Mouse (Mus musculus) kidney, postnatal 4 days (tissue): Measurements from ENCODE around the gene Lhx4.
A peak's percentile ranks its signal among the peaks of the same experiment; 100 is the strongest.

Experiments used
- DNase-seq, 2 experiments: peaks; one replicate each; pipeline ENCODE4 v3.0.0; 2021; ENCODE audit warnings: mixed read lengths in 2 of 2

The Lhx4 gene

DNA sequence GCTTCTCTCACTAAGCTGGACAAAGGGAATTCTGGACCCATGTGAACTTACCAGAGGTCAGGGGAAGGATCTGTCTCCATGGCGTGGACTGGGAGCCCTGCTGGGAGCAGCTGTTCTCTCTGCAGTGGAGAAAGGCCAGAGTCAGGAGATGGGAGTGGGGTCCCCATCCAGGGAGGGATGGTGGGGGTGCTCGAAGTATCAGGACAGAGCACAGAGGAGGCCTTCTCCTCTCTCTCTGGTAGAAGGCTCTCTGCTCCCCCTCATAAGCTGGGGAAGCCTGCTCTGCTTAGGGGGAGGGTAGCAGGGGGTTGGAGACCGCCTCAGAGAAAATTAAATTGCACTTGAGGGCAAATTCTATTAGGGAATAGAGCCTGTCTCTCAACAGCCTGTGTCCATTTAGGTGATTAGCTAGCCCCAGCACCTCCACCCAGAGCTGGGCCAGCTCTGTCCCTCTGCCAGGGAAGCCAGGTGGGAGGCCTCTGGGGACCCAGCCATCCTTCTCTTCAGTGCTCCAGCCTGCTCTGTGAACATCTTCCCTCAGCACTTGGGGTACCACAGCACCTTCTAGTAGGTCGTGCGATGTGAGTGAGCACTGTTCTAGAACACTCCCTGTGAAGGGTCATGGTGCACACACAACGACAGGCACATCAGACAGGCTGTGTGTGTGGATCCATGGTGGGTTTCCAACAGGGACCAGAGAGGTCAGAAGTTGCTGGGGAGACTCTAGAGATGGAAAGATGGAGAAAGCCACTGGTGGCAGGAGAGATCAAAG is at the start of gene Lhx4:
Gene Lhx4 (minus strand): TSS at position 201 of the 772 bp plus-strand sequence.
- no peak for DNase-seq

DNA sequence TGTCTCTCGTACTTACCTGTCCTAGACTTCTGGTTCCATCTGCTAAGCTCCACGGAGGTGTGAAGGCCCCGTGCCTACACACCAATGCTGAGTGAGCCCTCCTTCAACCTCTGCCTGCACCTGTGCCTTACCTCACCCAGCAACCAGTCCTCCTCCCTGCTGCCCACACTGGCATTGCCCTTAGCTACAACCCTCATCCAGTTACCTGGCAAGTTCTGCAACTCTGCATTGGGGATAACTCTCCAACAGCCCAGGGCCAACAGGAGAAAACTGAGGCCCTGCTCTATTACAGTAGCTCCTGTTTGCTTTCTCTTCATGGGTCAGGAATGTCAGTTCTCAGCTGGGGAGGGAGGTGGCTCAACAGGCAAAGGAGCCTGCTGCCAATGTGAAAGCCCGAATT is 46.5 kb upstream of the Lhx4 start:
- no peak for DNase-seq

DNA sequence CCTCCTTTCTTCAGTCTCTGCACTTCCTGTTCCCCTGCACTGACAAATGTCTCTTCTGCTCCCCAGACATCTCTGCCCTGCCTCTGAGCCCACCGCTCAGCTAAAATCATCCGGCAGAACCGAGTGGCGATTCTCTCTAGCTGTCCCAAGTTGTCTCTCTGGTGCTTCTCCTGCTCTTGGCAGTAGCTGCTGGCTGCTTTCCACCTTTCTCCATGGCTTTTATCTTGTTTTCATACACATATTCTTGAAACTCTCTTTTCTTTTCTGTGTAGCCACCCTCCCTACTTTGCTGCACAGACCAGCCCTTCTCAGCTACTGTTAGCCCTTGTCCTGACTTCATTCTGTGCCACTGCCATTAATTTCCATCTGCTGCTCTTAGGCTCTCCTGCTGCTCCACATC is 45.9 kb upstream of the Lhx4 start:
- DNase-seq: no peak

DNA sequence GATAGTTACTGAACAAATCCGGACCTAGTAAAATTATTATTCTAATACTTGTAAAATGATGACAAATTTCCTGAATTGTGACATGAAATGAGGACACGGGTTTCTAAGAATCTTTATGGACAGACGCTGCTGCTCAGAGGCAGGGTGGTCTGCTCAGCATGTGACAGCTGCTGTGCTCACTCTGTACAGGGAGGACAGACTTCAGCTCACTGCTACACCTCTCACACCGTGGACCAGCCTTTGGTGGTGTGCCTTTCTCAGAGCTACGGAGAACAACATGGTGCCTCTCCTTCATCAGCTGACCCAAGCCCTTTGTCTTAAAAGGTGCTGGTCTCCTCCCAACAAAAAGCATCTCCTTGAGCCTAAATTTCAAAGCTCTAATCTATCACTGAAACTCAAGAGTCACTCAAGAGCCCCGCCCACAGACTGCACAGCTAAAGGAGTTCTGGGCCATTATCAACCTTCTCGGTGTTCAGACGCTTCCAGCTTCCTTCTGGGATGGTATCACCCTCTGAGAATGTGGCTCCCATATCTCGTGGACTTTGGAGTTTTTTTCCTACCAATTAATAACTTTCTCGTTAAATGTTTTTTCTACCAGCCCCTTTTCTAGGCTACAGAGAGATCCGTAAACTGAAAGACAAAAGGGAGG is 45.4 kb upstream of the Lhx4 start:
- DNase-seq: no peak

DNA sequence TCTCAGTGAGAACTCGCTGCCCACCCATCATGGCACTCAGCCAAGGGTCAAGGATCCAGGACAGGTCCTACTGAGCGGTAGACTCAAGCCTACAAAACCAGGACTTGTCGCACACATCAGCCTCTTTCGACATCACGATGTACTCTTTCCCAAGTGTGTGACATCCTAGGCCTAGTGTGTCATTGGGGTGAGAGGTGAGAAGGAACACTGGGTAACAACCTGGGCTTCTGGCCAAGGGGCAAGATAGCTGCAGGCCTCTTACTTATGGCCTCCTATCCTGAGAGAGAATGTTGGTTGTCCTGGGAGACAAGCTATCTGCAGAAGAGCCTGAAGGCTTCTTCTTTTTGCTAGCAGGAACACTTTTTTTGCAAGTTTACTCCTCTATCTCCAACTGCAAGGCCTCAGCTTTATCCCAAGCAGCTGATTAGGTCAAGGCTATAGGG is 44.3 kb upstream of the Lhx4 start:
- no peak for DNase-seq

DNA sequence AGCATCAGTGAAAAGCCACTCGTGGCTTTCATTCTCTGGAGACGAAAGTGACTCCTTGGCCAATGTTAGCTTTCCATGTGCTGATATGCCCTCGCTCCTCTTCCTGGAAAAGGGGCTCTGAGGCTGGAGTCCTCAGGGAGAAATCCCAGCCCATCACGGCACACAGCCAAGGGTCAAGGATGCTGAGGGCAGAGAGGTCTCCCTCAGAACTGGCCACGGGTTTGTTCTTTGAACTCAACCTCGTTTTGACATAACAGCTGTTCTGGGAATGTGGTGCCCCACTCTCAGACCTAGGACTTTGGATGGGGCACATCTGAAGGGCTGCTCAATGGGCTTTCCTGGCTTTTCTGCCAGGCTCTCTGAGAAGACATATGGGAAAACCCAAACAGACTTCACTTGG is 43.4 kb upstream of the Lhx4 start:
- DNase-seq: no peak

DNA sequence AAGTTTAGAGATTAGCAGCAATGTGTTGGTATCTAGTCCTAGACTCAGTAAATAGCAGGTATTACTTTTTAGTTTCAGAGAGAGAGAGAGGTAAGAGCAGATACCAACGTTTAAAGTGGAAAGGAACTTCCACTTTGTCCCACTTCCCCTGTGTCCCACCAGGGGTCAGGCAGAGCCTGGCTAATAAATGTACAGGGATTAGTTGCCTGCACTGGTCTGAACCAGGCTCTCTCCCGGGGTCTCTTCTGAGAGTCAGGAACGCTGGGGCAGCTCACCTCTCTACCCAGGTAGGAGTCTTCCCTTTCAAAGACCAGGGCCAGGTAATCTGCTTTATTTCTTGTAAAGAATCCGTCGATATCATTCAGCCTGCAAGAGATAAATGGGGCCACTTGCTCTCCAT is 40.4 kb upstream of the Lhx4 start:
- DNase-seq: peak; percentile 29 to 34

DNA sequence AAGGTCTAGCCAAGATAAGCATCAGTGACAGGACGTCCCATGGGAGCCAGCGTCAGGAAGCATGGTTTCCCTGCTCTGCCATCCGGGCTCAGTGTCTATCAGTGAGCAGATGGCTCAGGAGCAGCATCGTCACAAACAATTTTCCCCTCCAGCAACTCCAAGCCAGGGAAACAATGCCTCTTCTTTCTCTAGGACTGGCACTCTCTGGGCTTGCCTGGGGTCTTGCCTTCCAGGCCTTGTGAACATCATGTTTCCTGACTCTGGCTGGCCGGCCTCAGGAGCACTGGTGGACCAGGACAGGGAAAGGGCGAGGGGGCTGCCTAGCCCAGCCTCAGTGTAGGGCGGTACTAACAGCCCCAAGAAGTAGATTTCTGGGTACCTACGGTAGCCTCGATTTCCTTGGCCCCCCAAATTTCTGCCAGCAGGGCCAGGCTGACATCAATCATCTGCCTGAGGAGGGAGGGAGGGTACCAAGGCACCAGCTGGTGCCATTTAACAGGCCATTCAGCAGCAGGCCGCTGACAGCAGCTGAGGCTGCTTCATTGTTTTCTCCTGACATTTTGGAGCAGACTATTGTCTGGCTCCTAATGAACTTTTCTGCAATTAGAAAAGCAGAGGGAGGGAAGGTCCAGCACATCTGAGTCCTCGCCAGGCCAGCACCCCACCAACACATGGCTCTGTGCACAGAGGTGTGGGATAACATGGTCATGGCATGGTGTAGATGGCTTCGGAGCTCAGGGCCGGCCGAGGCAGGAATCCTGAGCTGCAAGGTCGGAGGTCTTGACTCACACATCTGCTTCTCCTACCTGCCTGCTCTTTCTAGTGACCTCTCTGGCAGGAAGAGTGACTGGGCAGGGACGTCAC is 38.9 kb upstream of the Lhx4 start:
- DNase-seq: no peak

DNA sequence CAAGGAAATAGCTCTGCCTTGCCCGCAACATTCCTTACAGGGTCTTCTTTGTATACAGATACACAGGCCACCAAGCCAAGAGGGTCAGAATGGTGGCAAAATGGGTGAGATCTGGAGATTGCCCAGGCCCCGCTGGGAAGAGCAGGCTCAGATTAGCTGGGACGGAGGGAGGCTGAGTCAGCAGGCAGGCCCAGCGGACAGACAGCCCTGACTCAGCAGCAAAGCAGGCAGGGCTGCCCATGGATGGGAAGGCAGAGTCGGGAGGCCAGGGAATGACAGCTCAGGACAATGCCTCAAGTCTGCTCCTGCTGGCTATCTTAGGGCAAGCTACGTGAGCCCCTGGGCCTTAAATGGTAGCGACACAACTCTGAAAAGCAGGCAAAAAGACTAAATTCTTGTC is 34.4 kb upstream of the Lhx4 start:
- no peak for DNase-seq

DNA sequence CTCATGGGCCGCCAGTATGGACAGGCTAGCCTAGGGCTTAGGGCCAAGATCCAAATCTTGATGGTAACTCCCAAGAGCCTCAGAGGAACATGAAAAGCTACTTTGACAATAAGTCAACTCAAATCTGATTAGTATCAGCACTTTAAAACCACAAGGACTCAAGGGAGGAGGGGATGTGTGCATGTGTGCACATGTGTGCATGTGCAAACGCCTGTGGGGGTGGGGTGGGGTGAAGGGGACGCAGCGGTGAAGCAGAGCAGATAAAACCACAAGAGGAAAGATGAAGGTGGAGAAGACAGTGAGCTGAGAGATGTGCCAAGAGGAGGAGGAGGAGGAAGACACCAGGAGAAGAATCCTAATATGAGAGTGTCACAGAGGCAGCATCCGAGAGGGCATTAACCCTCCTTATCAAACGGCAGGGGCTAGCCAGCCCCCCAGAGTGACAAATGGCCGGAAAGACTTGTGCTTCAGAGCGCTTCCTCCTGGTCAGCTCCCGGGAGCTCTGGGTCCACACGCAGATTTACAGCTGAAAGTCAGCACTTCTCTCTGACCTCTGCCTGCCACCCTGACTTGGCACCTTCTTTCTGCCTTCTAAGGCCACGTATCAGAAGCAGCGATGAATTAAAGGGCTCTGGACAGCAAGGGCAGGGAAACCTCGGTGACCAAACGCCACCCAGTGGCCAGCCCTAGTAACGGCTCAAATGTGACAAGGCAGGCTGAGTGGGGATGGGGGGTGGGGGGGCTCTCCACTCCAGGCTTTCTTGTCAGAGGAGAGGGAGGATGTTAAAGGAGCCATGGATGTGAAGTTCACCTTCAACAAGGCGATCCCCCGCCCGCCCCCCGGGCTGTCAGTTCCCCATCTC is 33.1 kb upstream of the Lhx4 start:
- DNase-seq: peak; percentile 80 to 84

DNA sequence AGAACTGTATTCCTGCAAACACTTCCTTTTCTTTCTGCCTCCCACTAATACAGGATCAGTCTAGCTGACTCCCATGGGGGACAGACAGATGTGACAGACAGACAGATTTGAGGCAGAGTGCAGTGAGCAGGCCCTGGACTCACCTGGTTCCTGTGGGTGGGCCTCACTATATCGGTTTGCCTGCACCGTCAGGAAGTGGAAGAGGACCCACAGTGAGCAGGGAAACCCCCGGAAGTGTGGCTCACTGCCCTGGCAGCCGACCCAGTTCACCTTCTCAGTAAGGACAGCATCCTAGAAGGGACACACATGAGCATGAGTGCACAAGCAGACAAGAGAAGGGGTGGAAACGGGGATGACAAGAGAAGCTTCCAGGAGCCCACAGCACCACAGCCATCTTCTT is 30.9 kb upstream of the Lhx4 start:
- DNase-seq: no peak

DNA sequence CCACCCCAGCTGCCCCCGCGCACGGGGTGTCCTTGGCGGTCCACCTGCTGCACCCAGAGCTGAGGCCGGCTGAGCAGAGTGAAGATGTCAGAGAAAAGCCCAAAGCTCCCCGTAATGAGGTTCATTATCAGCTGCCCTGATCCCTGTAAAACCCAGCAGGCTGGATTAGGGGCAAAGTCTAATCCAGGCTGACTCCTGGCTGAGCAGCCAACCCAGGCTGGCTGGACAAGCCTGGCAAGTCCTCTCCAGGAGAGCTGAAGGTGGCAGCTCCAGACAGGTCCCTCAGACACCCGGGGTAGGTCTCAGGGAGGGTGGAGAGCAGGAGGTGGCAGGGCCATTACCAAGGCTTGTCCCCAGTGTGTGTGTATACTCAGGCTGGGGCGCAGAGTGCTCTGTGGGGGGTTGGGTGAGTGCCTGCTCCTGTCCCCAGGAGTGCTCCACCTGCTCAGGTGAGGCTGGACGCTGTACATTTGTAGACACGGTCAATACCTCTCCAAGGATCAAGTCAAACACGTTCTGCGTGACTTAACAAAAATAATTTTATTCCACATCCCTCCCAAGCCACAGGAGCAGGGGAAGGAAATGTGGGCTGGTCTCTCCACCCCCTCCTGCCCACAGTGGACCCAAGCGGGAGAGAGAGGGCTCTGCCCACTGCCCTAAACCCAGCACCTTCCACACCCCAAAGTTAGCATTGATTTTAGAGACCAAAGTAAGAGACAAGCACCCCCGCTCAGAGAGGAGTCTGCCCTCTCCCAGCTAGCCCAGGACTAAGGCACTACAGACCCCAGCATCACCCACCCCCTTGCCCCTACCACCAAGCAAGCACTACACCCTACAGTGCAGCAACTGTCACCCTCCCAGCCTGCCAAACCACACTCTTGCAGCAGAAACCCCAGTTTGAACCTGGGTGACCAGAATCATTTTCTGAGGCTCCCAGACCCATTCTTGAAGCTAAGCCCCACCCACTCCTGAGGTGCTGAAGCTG is 26.4 kb upstream of the Lhx4 start:
- peak; percentile 28 to 57 for DNase-seq

DNA sequence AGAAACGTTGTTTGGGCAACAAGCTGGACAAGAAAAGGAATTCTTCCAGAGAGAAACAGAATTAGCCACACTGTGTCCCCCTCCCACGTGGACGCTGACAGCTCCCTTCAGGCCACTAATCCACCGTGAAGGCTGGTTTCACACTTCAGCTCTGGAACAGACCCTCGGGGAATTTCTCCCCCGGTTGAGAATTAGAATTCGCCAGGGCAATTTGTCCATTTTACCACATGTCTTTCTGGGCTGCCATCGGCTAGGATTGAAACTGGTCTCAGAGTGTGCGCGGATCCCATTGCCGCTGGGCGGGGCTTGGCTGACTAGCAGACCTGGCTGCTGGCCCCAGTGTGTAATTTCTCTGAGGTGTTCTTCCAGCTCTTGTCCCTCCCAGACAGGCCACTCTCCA is 7.7 kb upstream of the Lhx4 start:
- no peak for DNase-seq

DNA sequence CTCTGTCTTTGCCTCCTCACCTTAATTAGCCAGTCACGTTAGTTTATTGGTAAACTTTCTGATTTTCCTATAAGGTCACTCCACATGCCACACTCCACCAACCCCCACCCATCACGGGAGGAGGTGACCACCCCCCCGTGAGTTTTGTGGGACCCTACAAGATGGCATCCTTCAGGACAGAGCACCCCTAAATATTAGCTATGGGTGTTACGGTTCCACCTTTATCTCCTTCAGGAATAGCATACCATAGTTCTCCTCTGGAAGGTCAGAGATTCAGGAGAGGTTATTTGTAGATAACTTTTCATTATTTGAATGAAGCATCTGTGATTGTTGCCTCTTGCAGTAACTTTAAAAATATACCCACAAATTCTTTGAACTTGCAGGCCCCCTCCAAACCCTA is 7.2 kb upstream of the Lhx4 start:
- no peak for DNase-seq

DNA sequence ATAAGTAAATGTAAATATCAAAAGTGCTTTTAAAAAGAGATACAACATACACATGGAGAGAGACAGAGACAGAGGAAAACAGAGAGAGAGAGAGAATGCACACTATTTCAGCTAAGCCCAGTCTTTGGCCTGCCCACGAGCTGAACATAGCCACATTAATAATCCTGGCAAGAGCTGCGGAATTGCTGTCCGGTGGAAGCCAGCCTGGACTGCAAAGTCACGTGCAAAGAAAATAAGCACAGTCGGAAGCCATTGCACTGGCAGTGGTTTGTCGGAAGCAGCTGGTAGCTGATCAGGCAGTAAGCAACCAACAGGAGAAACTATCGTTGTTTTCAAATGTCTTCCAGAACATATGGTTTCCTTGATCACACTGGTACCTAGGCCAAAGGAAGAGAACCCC is 6.1 kb upstream of the Lhx4 start:
- DNase-seq: no peak

DNA sequence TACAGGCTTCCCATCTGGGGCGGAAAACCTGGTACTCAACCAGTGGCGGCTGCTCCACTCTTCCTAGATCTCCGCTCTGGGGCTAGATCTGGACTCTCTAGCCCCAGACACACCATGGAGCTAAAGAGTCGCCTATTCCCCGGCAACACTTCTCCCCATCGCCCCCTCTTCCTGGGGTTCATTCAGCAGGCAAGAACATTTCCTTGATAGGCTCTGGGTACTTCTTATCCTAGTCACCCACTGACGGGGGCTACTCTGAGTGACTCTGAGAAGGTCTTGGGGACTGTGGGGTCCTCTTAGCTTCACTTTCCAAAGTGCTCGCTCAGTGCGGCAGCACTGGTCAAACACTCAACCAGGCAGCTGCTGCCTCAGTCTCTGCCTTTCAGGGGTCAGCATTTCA is 1.9 kb upstream of the Lhx4 start:
- DNase-seq: no peak

DNA sequence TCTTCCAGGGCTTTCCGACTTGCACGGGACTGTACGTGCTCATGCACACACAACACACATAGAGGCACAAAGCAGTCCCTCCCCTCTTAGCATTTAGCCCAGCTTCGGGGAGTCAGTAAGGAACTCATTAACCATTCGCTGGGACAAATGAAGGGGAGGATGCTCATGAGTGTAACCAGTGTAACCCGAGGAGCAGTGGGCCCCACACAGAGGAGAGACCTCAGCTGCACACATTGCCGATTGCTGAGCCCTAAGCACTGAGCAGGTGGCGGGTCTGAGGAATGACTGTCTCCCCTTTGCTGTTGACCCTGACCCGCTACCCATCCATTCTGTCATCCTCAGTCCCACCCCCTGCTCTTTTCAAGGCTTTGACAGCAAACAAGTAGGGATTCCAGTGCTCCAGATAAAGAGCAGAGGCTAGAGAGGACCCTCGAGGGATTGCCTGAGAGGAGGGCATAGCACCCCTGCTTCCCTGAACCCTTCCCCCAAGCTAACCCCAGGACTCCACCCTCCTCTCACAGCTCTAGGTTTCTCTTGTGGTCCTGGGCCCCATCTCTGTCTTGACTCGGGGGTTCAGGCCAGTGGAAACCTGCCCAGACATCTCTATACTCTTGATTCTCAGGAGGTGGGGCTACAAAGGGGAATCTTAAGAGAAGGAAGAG is 836 bp downstream of the Lhx4 start:
- peak; percentile 31 to 40 for DNase-seq

DNA sequence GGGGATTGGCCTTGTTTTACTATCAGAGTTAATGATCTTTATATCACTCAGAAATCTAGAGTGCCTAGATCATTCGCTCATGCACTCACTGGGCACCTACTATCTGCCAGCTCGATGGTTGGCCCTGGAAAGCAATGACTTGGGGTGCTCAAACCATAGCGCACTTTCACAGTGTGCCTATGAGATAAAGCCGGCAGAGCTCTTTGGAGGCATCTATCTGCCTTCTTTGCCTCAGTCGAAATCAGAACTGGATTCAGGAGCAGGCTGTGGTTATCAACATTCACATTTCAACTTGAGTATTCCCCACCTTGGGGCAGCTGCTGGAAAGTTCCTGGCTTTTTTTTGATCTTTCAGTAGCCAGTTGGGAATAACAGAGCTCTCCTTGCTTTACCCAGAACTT is 3.6 kb downstream of the Lhx4 start:
- DNase-seq: no peak

DNA sequence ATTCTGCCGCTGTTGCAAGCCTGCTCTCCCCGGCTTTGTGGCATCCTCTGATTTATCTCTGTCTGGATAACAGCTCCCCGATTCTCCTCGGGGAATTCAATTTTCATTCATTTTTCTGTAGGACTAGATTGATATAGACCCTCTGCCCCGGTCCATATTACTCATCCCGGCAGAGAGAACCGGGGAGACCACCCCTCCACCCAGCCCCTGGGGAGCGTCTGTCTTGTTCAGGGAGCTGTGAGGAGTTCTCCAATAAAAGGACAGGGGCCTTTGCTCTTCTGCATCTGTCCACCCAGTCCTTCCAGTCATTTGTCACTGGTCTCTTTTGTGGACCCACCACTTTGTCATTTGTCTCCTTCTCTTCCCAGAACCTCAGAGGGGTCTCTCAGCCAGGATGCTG is 4.5 kb downstream of the Lhx4 start:
- no peak for DNase-seq

DNA sequence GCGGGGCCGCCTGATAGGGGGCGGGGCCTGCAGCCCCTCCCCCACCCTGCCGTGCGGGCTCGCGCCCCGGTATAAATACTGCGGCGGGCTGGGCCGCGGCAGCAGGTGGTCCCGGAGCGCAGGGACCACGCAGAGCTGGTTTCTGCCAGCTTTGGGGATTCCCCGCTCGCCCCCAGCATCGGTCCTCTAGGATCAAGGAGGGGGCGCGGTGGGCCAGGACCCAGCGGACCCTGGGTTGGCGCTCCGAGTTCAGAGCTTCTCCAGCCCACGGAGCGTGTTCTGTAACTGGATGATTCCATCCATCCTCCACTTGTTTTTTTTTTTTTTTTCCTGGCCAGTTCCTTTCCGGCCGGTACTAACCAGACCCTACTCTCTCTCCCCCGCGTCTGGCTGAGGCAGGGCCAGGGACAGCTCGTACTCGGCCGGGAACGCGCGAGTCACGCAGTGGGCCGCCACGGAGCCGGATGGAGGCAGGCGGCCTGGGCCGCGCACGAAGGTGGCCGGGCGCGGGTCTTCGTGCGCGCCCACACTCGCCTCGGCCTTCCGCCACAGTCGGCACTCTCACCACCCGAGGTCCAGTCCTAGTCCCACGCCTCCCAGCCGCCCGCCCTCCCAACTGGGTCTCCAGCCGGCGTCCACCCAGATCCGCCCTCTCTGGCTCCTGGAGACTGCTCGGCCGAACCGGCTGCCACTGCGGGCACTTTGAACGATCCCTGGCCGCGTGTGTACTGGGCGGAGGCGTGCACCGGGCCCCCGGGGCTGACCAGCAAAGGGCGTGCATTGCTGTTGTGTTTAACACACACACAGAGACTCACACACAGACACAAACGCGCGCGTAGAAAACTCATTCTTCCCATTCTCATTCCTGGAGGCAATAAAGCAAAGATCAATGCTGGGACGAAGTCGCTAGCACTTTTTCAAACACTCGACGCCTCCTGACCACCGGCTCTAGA is 8.8 kb downstream of the Lhx4 start:
- DNase-seq: peak; percentile 50 to 65
